Mouse (Mus musculus) spleen, adult 2 months (tissue): ENCODE data around the gene Omp.

Experiments used
- CTCF ChIP-seq: fragments of 200-500 bp; IDR thresholded peaks from 2 replicates; pipeline ENCODE4 v1.5.1; 2011; ENCODE audit warnings: mild to moderate bottlenecking, inconsistent platforms; ENCODE audit not compliant: insufficient read depth, insufficient read length, insufficient replicate concordance; ENCODE audit errors: extremely low read depth
- POLR2A ChIP-seq: fragments of 200-500 bp; IDR thresholded peaks from 2 replicates; pipeline ENCODE4 v1.6.1; 2011; ENCODE audit warnings: low read depth, low read length, inconsistent platforms

DNA sequence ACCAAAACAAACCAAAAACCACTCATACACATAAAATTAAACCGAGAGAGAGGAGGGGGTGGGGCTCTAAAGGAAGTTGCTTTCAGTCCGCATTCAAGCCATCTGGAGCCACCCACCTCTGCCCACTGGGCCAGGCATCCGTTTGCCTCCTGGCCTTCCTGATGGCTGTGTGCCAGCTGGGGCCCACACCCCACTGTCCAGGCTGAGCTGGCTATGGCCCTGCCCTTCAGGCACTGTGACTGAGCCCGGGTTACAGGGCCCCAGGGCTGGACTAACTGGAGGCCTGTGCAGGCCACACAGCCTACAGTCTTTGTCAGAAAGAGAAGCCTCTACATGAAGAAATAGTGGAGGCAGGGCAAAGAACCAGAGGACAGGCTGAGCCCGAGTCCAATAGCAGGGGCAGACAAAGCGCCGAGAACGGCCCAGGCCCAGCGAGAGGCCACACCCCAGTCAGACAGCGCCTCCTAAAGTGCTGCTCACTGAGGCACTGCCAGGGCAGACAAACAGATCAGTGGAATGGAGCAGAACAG, 19.8 kb upstream of the Omp start:
- TF ChIP-seq POLR2A (no peak), CTCF (no peak)
